Mouse (Mus musculus) bone marrow, adult 2 months (tissue): ENCODE data around the gene Map7.

Source experiments
- CTCF ChIP-seq: fragments of 200-500 bp; IDR thresholded peaks from 2 replicates; pipeline ENCODE4 v1.5.1; 2011; ENCODE audit warnings: low read length, control low read depth; ENCODE audit not compliant: control insufficient read depth, insufficient read depth
- POLR2A ChIP-seq: fragments of 200-500 bp; IDR thresholded peaks from 2 replicates; pipeline ENCODE4 v1.6.1; 2011; ENCODE audit warnings: low read depth, mild to moderate bottlenecking, control low read depth, low read length, borderline replicate concordance; ENCODE audit not compliant: control insufficient read depth

- TF ChIP-seq CTCF (no peak), POLR2A (no peak)
Measured at GRCm38 (mm10) chr10:20104271-20104931, 43.9 kb upstream of the Map7 start.
